ENCODE assay signal across 15 mouse cellular contexts in genomic region chr6:122812716-122813115, GRCm38 (mm10). TPM values are rescaled to one million over a fixed set of nuclear protein-coding genes. Genes with fewer than 3 reads are reported as not detected.
DNase-seq lines count a peak whose midpoint lies in the region; ATAC-seq and TF ChIP-seq lines count a peak whose summit lies in the region.
"Had no signal": no experiment of that assay in that cellular context is flagged by ENCODE, and none has a peak within 500 bp of the region (broad histone marks: within the 10 kb centered on the region; RNA-seq: fewer than 3 reads in every experiment).

No protein-coding gene starts in this region.

- no peak overlapping the region for H3K4me2 ChIP-seq in kidney, postnatal 0 days (ENCODE audit: low read length)
- H3K4me2 ChIP-seq in lung, postnatal 0 days (replicated peaks; ENCODE audit: low read depth, low read length) = no peak overlapping the region
- H3K4me2 ChIP-seq in CH12.LX (ENCODE audit: insufficient read depth, low read depth, poor library complexity, severe bottlenecking) = no peak overlapping the region

- no peaks in the 10 kb centered on the region for H3K79me2 ChIP-seq in CH12.LX (replicated peaks; ENCODE audit: control insufficient read depth, extremely low read depth, insufficient read depth, poor library complexity, severe bottlenecking)

- no peaks in the 10 kb centered on the region for H3K4me1 ChIP-seq in kidney, postnatal 0 days (replicated peaks; ENCODE audit: insufficient read depth, low read length)
- H3K4me1 ChIP-seq in lung, postnatal 0 days (ENCODE audit: insufficient read depth, low read depth, low read length) = 0 out of 2 replicates have a peak, but pooled peaks cover 3% of the 10 kb centered on the region
- H3K4me1 ChIP-seq in CH12.LX (ENCODE audit: control insufficient read depth in 1 of 2, insufficient read depth in 2 of 2) = peaks cover 2 to 27% of the 10 kb centered on the region in 2 experiments; a peak in 2 of 4 replicates

- TF ChIP-seq POLR2A in CH12.LX (IDR thresholded peaks at IDR 0.05; ENCODE audit: low read depth, low read length) = 0 out of 2 replicates have a peak, but pooled peaks have one; percentile 20

- peak; percentile 17; the same call in 1 of the 2 replicates for TF ChIP-seq CTCF in kidney, postnatal 0 days (IDR thresholded peaks at IDR 0.05; ENCODE audit: low read depth)
- 0 out of 2 replicates have a peak, but pooled peaks have one; percentile 5 for TF ChIP-seq CTCF in lung, postnatal 0 days (IDR thresholded peaks at IDR 0.05)
- TF ChIP-seq CTCF in CH12.LX (conservative IDR thresholded peaks at IDR 0.05 in 1 of 2, IDR thresholded peaks at IDR 0.05 in 1 of 2; ENCODE audit: low read depth in 2 of 2, low read length in 2 of 2) = peak in 1 of 2 experiments; percentile 50; a peak in 2 of 4 replicates

- no peak for ATAC-seq in kidney, postnatal 0 days (replicated peaks; ENCODE audit: low FRiP score, low read depth)
- no peak for ATAC-seq in lung, postnatal 0 days
- ATAC-seq: forebrain, embryonic 15.5 days; intestine, embryonic 16.5 days had no signal

- DNase-seq in kidney, postnatal 0 days (ENCODE audit: low spot score) = no peak
- no peak for DNase-seq in kidney, adult 11 months
- no peak for DNase-seq in lung, postnatal 0 days (ENCODE audit: low spot score)
- no peak for DNase-seq in lung, postnatal 4 days
- DNase-seq in CH12.LX (ENCODE audit: extremely low read depth) = no peak
- DNase-seq in layer of hippocampus, adult 8-10 months (ENCODE audit: low spot score in 2 of 2) = no peak
- no peak for DNase-seq in embryo, embryonic 10 days (ENCODE audit: low spot score)
- DNase-seq: adrenal gland, postnatal 25 days; cerebellum, adult 18-20 months; gastrocnemius, postnatal 36 days had no signal

- in situ Hi-C loops in CH12.LX (cut with MboI; ENCODE audit: low pct_ligation_motif_present, low pct_unique_long_range_greater_than_20kb, low sequenced_read_pairs) = no loop called here

- H3K4me3 ChIP-seq in kidney, postnatal 0 days (replicated peaks; ENCODE audit: low read depth, low read length) = no peak overlapping the region
- no peak overlapping the region for H3K4me3 ChIP-seq in lung, postnatal 0 days (ENCODE audit: low read depth, low read length)
- no peak overlapping the region for H3K4me3 ChIP-seq in CH12.LX (replicated peaks in 1 of 3; ENCODE audit: low read depth in 2 of 3, low read length in 2 of 3, poor library complexity in 1 of 3)

- H3K36me3 ChIP-seq in kidney, postnatal 0 days (ENCODE audit: insufficient read depth, low read length) = no peaks in the 10 kb centered on the region
- no peaks in the 10 kb centered on the region for H3K36me3 ChIP-seq in lung, postnatal 0 days (ENCODE audit: insufficient read depth, low read length)
- H3K36me3 ChIP-seq in CH12.LX (replicated peaks in 1 of 2; ENCODE audit: control insufficient read depth in 1 of 2, insufficient read depth in 1 of 2, low read length in 1 of 2) = peaks cover 0 to 20% of the 10 kb centered on the region in 2 experiments
- H3K36me3 ChIP-seq: embryonic facial prominence, embryonic 10.5 days; forebrain, embryonic 15.5 days; heart, embryonic 10.5 days; hindbrain, embryonic 13.5 days had no signal

- WGBS in kidney, postnatal 0 days = 93% methylated on average over 4 of the region's 4 CpGs
- WGBS in lung, postnatal 0 days = 93% methylated on average over 4 of the region's 4 CpGs

- H3K27me3 ChIP-seq in kidney, postnatal 0 days (ENCODE audit: insufficient read depth, low read length) = no peaks in the 10 kb centered on the region
- no peaks in the 10 kb centered on the region for H3K27me3 ChIP-seq in lung, postnatal 0 days (replicated peaks; ENCODE audit: insufficient read depth, low read length)
- H3K27me3 ChIP-seq in CH12.LX (replicated peaks) = no peaks in the 10 kb centered on the region
- H3K27me3 ChIP-seq: forebrain, embryonic 15.5 days had no signal

- peak; percentile 49 for TF ChIP-seq RAD21 in CH12.LX (IDR thresholded peaks at IDR 0.05; ENCODE audit: low read depth, low read length)

- dilution Hi-C loops in CH12.LX (cut with MboI; ENCODE audit: extremely low pct_ligation_motif_present, extremely low pct_unique_long_range_greater_than_20kb, low sequenced_read_pairs) = no loop called here

- H3K9ac ChIP-seq in kidney, postnatal 0 days (ENCODE audit: low read depth, low read length) = no peak overlapping the region
- no peak overlapping the region for H3K9ac ChIP-seq in lung, postnatal 0 days (replicated peaks; ENCODE audit: low read depth)
- H3K9ac ChIP-seq in CH12.LX (ENCODE audit: insufficient read depth, low read depth) = no peak overlapping the region

- H3K9me3 ChIP-seq in kidney, postnatal 0 days (replicated peaks; ENCODE audit: low read length) = no peaks in the 10 kb centered on the region
- H3K9me3 ChIP-seq in lung, postnatal 0 days (ENCODE audit: low read length) = no peaks in the 10 kb centered on the region
- no peaks in the 10 kb centered on the region for H3K9me3 ChIP-seq in CH12.LX (replicated peaks; ENCODE audit: low read length)
- H3K9me3 ChIP-seq: embryonic facial prominence, embryonic 10.5 days; forebrain, embryonic 15.5 days; heart, embryonic 10.5 days; hindbrain, embryonic 13.5 days had no signal

- no peak for TF ChIP-seq EP300 in lung, postnatal 0 days (IDR thresholded peaks at IDR 0.05)
- no peak for TF ChIP-seq EP300 in CH12.LX (IDR thresholded peaks at IDR 0.05; ENCODE audit: low read length)

- no peak overlapping the region for H3K27ac ChIP-seq in kidney, postnatal 0 days
- H3K27ac ChIP-seq in lung, postnatal 0 days (ENCODE audit: low read length) = no peak overlapping the region
- no peak overlapping the region for H3K27ac ChIP-seq in CH12.LX (ENCODE audit: insufficient read depth, low read depth)

TF ChIP-seq in CH12.LX, 34 proteins besides CTCF, POLR2A, EP300 and RAD21:
- TF ChIP-seq SMC3 (IDR thresholded peaks at IDR 0.05; ENCODE audit: low read depth, low read length) = peak; percentile 16; the same call in 1 of the 2 replicates
- TF ChIP-seq SIN3A (IDR thresholded peaks at IDR 0.05; ENCODE audit: low read length) = 0 out of 2 replicates have a peak, but pooled peaks have one; percentile 29
- 0 out of 2 replicates have a peak, but pooled peaks have one; percentile 20 for TF ChIP-seq NELFE (IDR thresholded peaks at IDR 0.05; ENCODE audit: low read depth, low read length)
- peak; percentile 30; the same call in 1 of the 2 replicates for TF ChIP-seq CHD1 (IDR thresholded peaks at IDR 0.05; ENCODE audit: low read depth, low read length)
- TF ChIP-seq ZC3H11A (IDR thresholded peaks at IDR 0.05; ENCODE audit: low read depth, low read length) = no peak
- no peak for TF ChIP-seq HCFC1 (IDR thresholded peaks at IDR 0.05; ENCODE audit: low read depth, low read length)

RNA-seq across cellular contexts. Expression of gene Foxj2, which starts 7.0 kb away (rescaled TPM):
- 5.2 and 5.5 TPM in 2 replicates for polyA plus RNA-seq in kidney, postnatal 0 days (2015; fragmentation: Nextera tagmentation; extraction: Ambion mirVana)
- 5.5 and 6.1 TPM in 2 replicates for polyA plus RNA-seq in lung, postnatal 0 days (2015; fragmentation: Nextera tagmentation; extraction: Ambion mirVana)
- total RNA-seq in CH12.LX (2012; rRNA removed) (2.5 and 2.7 TPM in 2 replicates), CH12.LX (2014; rRNA removed) (1.8 and 1.9 TPM in 2 replicates)
- 4.6 and 5.4 TPM in 2 replicates for polyA plus RNA-seq in CH12.LX (2012; ENCODE audit: insufficient read length, low read depth)
- total RNA-seq in layer of hippocampus, adult 8-10 months (2022) = 10 to 100 TPM; 26.8 to 29.2 (median 27.8) TPM

RNA-seq across cellular contexts. Expression of gene Slc2a3, which starts 11.3 kb away (rescaled TPM):
- 4.1 and 4.4 TPM in 2 replicates for polyA plus RNA-seq in kidney, postnatal 0 days (2015; fragmentation: Nextera tagmentation; extraction: Ambion mirVana)
- polyA plus RNA-seq in lung, postnatal 0 days (2015; fragmentation: Nextera tagmentation; extraction: Ambion mirVana) = 3.8 and 5.0 TPM in 2 replicates
- total RNA-seq in CH12.LX (2012; rRNA removed) (27.8 and 38.3 TPM in 2 replicates), CH12.LX (2014; rRNA removed) (29.7 and 32.4 TPM in 2 replicates)
- 23.7 and 28.8 TPM in 2 replicates for polyA plus RNA-seq in CH12.LX (2012; ENCODE audit: insufficient read length, low read depth)
- total RNA-seq in layer of hippocampus, adult 8-10 months (2022) = 100 to 1,000 TPM in 2 of 4 experiments, 10 to 100 TPM in 2; 89.0 to 124 (median 100) TPM

RNA-seq across cellular contexts. Expression of gene C3ar1, which starts 43.2 kb away (rescaled TPM):
- 2.1 and 2.3 TPM in 2 replicates for polyA plus RNA-seq in kidney, postnatal 0 days (2015; fragmentation: Nextera tagmentation; extraction: Ambion mirVana)
- 3.4 and 3.6 TPM in 2 replicates for polyA plus RNA-seq in lung, postnatal 0 days (2015; fragmentation: Nextera tagmentation; extraction: Ambion mirVana)
- total RNA-seq in CH12.LX (2012; rRNA removed) (0.89 and 1.1 TPM in 2 replicates), CH12.LX (2014; rRNA removed) (1.4 and 1.6 TPM in 2 replicates)
- polyA plus RNA-seq in CH12.LX (2012; ENCODE audit: insufficient read length, low read depth) = 4.7 TPM in 2 replicates
- total RNA-seq in layer of hippocampus, adult 8-10 months (2022) = 10 to 100 TPM in 1 of 4 experiments, 1 to 10 TPM in 1, under 1 TPM in 2; 0.66 to 11.6 (median 4.5) TPM
